Mouse (Mus musculus) C2C12 (cell line): Measurements from ENCODE around the gene Madd. TPM values are rescaled to one million over a fixed set of nuclear protein-coding genes. Genes with fewer than 3 reads are reported as not detected.
"Not testable (repeated sequence)": the region's sequence is repeated elsewhere in the genome, so short reads cannot be mapped to it uniquely, and the experiment has no call there.

Experiments used
- H3K27me3 ChIP-seq: one replicate; pipeline ENCODE4 v1.6.1; 2011; ENCODE audit not compliant: control insufficient read depth, insufficient read depth, insufficient read length
- H3K36me3 ChIP-seq: one replicate; pipeline ENCODE4 v1.6.1; 2011; ENCODE audit not compliant: control insufficient read depth, insufficient read depth
- H3K4me3 ChIP-seq: one replicate; pipeline ENCODE4 v1.5.1; 2011; ENCODE audit warnings: mild to moderate bottlenecking, control low read depth; ENCODE audit not compliant: poor library complexity, insufficient read depth, severe bottlenecking
- H3K79me2 ChIP-seq: one replicate; pipeline ENCODE4 v1.6.1; 2011; ENCODE audit not compliant: control insufficient read depth, insufficient read depth
- H3K79me3 ChIP-seq: one replicate; pipeline ENCODE4 v1.6.1; 2011; ENCODE audit warnings: low read depth, control low read depth
- H3ac ChIP-seq: one replicate; pipeline ENCODE3; 2011; ENCODE audit warnings: low read depth; ENCODE audit not compliant: control insufficient read depth, insufficient read length
- CEBPB ChIP-seq: IDR thresholded peaks from one replicate; pipeline ENCODE4 v1.6.1; 2011; ENCODE audit warnings: low read depth, mild to moderate bottlenecking, control low read depth, moderate library complexity
- CTCF ChIP-seq: IDR thresholded peaks from one replicate; pipeline ENCODE4 v1.5.1; 2011; ENCODE audit not compliant: control insufficient read depth, insufficient read depth, insufficient read length
- FOSL1 ChIP-seq: IDR thresholded peaks from one replicate; pipeline ENCODE4 v1.8.0; 2011; ENCODE audit warnings: mild to moderate bottlenecking, low read length; ENCODE audit not compliant: poor library complexity, insufficient read depth, severe bottlenecking
- MAX ChIP-seq: IDR thresholded peaks from one replicate; pipeline ENCODE4 v1.6.1; 2011; ENCODE audit warnings: mild to moderate bottlenecking, control low read depth
- MYOD1 ChIP-seq: IDR thresholded peaks from one replicate; pipeline ENCODE4 v1.6.1; 2011; ENCODE audit warnings: low read depth; ENCODE audit not compliant: control insufficient read depth, insufficient read length
- MYOG ChIP-seq: IDR thresholded peaks from one replicate; pipeline ENCODE4 v1.6.1; 2011; ENCODE audit not compliant: control insufficient read depth, insufficient read length; ENCODE audit errors: extremely low read depth
- USF1 ChIP-seq: IDR thresholded peaks from one replicate; pipeline ENCODE4 v1.6.1; 2011; ENCODE audit warnings: low read depth, mild to moderate bottlenecking, control low read depth, moderate library complexity
- polyA plus RNA-seq: library from polyadenylated mRNA; unstranded; fragments of >200 nt; fragmentation: generic; extraction: Trizol; gene quantifications from one replicate; pipeline ENCODE4 v1.2.1, GENCODE M21; 2012; ENCODE audit warnings: missing spikeins

Gene Madd
- polyA plus RNA-seq, 1 experiment: 4.9 TPM

DNA sequence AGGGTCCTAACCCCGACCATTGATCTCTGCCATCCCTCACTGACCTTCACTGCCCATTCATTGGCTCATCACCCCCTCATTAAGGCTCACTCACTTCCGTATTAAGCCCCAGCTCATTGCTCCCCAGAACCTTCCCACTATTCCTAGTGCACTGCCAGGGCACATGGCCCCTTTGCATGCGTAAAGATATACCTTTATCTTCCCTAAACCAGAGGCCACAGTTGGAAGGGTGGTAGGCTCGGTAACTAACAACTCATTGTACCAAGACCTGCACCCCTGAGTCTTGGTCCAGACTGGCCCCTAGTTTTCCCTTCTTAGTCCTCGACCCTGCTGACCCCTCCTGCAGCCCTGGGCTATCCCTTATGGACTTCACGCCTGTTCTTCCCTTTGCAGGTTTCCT lies 69.8 kb downstream of the Madd start:
- no peaks in the 10 kb centered on the region for H3K79me3 ChIP-seq
- H3K36me3 ChIP-seq: no peaks in the 10 kb centered on the region
- H3K79me2 ChIP-seq: no peaks in the 10 kb centered on the region
- TF ChIP-seq USF1 (no peak), MYOD1 (no peak), CEBPB (no peak), MYOG (no peak), CTCF (no peak), FOSL1 (no peak), MAX (no peak)
- H3ac ChIP-seq: no peak overlapping the region
- H3K27me3 ChIP-seq: peaks cover 6% of the 10 kb centered on the region
- H3K4me3 ChIP-seq: no peak overlapping the region

DNA sequence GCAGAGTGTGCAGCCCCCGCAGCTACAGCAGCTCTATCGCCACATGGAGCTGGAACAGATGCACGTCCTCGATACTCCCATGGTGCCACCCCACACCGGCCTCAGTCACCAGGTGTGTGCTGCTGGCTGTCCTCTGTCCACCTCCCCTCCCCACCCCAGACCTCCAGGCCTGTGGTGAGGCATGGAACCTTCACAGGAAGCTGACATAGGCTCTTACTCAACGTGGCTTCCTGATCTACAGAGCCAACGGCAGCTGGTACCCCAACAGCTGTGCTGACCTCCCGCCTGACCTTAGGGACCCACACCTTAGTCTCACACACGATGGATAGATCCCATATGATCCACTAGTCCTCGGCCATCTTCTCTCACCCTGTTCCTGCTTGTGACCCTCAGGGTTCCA lies 70.3 kb downstream of the Madd start:
- no peaks in the 10 kb centered on the region for H3K79me3 ChIP-seq
- no peaks in the 10 kb centered on the region for H3K36me3 ChIP-seq
- no peaks in the 10 kb centered on the region for H3K79me2 ChIP-seq
- H3K4me3 ChIP-seq: no peak overlapping the region
- no peak overlapping the region for H3ac ChIP-seq
- H3K27me3 ChIP-seq: peaks cover 5% of the 10 kb centered on the region
- TF ChIP-seq MYOG (no peak), FOSL1 (no peak), CEBPB (no peak), MAX (no peak), CTCF (no peak), USF1 (no peak), MYOD1 (no peak)

DNA sequence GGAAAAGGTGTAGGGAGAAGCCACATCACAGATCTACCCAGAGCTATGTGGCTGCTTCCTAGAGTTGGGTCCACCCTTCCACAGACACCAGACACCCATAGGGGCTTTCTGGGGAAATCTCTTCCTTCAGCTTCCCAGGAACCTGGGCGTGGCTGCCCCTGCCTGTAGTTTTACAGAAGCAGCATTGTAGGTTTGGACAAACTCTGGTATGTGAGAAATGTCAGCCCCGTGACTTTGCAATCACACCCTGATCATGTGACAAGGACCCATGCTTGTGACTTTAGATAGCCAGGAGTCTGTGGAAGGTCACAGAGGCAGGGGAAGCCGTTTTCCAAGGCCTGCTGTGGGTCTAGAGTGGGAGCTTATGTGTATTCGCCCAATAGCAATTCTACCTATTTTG lies 71.1 kb downstream of the Madd start:
- no peaks in the 10 kb centered on the region for H3K36me3 ChIP-seq
- no peak overlapping the region for H3ac ChIP-seq
- no peak overlapping the region for H3K4me3 ChIP-seq
- peaks cover 2% of the 10 kb centered on the region for H3K27me3 ChIP-seq
- TF ChIP-seq USF1 (peak; percentile 46), MYOG (no peak), MAX (no peak)
- no peaks in the 10 kb centered on the region for H3K79me3 ChIP-seq
- no peaks in the 10 kb centered on the region for H3K79me2 ChIP-seq

DNA sequence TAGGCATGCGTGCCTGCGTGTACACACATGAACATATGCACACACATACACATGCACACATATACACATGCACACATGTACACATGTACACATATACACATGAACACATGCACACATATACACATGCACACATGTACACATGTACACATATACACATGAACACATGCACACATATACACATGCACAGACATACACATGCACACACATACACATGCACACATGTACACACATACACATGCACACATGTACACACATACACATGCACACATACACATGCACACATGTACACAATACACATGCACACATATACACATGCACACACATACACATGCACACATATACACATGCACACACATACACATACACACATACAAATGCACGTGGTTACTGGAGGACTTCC lies 71.8 kb downstream of the Madd start:
- not testable (repeated sequence) for H3K4me3 ChIP-seq, H3K79me2 ChIP-seq, H3ac ChIP-seq, H3K36me3 ChIP-seq, H3K27me3 ChIP-seq, H3K79me3 ChIP-seq

DNA sequence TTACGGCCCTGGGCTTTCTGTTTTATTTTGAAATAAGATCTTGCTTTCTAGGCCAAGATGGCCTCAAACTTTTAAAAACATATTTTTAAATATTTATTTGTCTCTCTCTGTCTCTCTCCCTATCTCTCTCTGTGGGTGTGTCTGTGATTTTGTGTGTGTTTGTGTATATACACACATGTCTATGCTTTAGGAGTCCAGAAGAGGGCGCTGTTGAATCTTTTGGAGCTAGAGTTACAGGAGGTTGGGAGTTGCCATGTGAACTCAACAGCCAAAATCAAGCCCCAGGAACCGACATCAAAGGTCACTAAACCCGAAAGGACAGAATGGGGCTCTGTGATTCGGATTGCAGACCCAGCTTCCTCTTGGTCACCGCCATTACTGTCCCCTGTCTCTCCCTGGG lies 73.2 kb downstream of the Madd start:
- H3ac ChIP-seq: no peak overlapping the region
- H3K79me2 ChIP-seq: no peaks in the 10 kb centered on the region
- no peak overlapping the region for H3K4me3 ChIP-seq
- no peaks in the 10 kb centered on the region for H3K79me3 ChIP-seq
- TF ChIP-seq MAX (no peak), MYOG (no peak), CEBPB (no peak), FOSL1 (no peak), MYOD1 (no peak), CTCF (no peak), USF1 (no peak)
- H3K27me3 ChIP-seq: peaks cover 3% of the 10 kb centered on the region
- no peaks in the 10 kb centered on the region for H3K36me3 ChIP-seq

DNA sequence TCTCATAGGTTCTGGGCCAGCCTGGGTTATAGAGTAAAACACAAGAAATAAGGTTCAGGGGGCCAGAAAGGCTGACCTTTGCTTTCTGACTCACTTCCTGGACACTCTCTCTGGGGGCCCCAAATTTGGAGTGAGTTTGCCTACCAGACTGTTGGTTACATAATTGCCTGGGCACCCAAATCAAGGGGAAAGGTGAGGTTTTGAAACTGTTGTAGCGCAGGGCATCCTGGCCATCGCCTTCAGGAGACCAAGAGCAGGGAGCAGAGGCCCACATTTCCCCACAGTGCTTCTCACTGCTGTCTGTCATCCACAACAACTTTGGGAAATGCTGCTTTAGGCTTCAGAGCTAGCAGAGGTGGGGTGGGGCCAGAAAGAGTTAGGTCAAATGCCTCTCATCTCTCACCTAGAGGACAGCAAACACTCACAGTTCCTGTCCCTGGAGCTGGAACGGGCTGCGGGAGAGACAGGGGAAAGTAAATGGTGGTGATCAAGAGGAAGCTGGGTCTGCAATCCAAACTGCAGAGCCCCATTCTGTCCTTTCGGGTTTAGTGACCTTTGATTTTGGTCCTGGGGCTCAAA lies 73.7 kb downstream of the Madd start:
- peaks cover 3% of the 10 kb centered on the region for H3K27me3 ChIP-seq
- TF ChIP-seq FOSL1: no peak
- H3K4me3 ChIP-seq: no peak overlapping the region
- no peak overlapping the region for H3ac ChIP-seq
- no peaks in the 10 kb centered on the region for H3K79me2 ChIP-seq
- no peaks in the 10 kb centered on the region for H3K36me3 ChIP-seq
- H3K79me3 ChIP-seq: no peaks in the 10 kb centered on the region

DNA sequence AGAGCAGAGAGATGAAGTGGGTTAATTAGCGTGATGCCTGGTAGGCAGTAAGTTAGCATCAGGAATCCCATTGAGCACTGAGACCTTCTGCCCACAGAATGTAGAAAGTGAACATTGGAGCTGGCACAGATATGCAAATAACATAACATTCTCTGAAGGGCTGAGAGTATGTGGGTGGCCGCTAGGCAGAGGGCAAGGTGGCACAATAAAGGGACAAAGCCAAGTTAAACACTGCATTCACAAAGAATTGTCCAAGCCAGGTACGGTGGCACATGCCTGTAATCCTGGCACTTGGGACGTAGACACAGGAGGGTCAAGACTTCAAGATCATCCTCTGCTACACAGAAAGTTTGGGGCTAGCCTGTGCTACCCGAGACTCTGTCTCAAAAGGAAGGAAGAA lies 74.4 kb downstream of the Madd start:
- no peak overlapping the region for H3K4me3 ChIP-seq
- TF ChIP-seq CTCF: no peak
- TF ChIP-seq CEBPB: no peak
- no peak for TF ChIP-seq MYOG
- no peak for TF ChIP-seq USF1
- TF ChIP-seq MYOD1: no peak
- no peak for TF ChIP-seq MAX
- TF ChIP-seq FOSL1: no peak
- no peaks in the 10 kb centered on the region for H3K36me3 ChIP-seq
- peaks cover 3% of the 10 kb centered on the region for H3K27me3 ChIP-seq
- no peaks in the 10 kb centered on the region for H3K79me3 ChIP-seq
- no peaks in the 10 kb centered on the region for H3K79me2 ChIP-seq
- H3ac ChIP-seq: no peak overlapping the region
